Mouse (Mus musculus): ENCODE results near the gene Cir1.

The Cir1 gene

DNA sequence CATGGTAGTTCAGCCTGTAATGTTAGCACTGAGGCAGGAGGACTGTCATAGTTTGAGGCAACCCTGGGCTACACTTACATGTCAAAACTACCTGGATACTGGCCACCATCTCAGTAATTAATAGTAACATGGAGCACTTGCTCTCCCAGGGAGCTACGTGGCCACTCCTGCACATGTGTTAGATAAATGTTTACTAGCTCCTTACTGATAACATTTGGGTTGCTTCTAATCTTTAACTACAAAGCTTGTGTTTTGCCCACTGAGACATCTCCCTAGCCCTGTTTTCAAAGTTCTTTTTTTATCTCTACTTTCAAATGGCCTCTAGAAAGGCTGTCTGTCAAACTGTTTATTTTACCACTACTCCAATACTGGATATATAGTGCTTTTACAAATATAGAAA is 10.5 kb downstream of the Cir1 start:
- in situ Hi-C loops (cut with MboI) = no loop called here

DNA sequence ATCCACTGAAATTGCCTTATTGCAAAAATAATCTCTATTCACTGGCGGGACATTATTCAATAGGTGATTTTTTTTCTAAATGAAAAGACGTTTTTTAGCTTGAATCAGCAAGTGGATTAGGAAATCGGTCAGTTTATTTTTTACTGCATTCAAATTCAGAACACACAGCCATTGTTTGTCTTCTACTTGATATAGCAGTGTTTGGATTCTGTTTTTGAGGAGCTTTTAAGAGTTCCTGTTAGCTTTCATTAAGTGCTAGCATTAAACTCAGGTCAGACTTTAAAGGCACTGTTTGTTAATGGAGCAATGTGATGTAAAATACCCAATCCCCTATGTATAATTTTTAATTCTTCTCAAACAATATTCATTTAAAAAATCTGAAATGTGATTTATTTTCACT is 13.7 kb downstream of the Cir1 start:
- in situ Hi-C loops (cut with MboI) = no loop called here

DNA sequence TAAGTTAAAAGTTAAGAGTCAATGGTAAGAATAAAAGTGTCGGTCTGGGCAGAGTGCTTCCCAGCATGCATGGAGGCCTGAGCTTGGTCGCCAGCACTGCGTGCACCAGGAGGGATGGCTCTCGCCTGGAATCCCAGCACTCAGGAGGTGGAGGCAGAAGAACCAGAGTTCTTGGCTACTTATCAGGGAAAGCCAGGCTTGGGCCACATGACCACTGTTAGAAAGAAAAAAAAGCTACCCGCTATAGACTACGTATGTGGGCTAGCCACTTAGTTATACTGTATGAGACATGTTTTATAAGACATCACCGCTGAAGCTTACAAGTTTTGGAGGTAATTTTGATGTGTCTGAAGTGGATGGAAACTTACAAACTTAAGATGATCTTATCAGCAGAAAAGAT is 14.3 kb downstream of the Cir1 start:
- in situ Hi-C loops (cut with MboI) = no loop called here

DNA sequence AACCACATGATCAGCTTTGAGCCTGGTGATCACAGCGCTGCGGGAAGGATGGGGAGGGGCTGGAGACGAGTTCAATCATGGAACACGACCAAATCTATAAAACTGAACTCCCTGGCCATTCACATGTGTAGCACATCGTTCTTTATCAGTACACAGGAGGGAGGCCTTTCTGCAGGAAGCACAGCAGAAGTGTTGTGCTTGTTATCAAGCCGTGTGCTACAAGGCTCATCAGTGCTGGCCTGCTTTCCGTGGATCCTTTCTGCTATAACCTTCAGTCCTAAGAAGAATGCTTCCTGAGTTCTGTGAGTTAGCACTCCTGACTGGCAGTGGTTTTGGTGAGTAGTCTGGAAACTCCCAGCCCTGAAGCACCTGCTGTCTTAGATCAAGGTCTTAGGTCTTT is 17.5 kb downstream of the Cir1 start:
- in situ Hi-C loops (cut with MboI) = no loop called here

DNA sequence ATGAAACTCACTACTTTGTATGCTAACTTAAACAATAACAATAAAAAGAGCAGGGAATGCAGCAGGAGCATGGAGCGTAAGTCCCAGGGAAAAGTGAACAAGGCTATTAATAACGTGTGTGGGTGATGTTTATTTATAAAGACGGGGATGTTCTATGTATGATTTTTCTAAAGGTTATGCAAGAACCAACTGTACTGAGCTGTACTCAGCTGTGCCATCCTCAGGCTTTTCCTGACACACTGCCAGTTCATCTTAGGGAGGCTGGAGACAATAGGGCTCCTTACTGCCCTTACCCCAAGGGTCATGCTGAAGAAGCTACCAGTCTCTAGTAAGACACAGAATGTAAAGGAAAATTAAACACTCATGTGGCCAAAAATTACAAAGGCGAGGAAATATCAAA is 21.4 kb downstream of the Cir1 start:
- in situ Hi-C loops (cut with MboI) = no loop called here

DNA sequence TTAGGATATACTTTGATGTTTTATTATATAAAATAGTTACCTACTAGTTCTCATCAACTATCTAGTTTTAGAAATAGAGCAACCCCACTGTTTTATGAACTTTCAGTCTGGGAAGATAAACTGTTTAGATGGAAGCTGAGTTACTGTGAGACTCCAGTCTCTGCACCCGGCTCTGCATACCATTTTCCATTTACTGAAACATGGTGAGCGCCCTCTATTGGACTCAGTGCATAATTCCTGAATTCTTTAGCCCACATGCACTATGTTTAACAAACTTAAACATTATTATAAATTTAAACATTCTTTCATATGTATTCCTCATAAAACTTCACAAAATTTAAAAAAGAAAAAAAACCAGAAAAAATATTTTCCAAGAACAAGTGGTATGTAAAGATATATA is 26.9 kb downstream of the Cir1 start:
- in situ Hi-C loops (cut with MboI) = no loop called here

DNA sequence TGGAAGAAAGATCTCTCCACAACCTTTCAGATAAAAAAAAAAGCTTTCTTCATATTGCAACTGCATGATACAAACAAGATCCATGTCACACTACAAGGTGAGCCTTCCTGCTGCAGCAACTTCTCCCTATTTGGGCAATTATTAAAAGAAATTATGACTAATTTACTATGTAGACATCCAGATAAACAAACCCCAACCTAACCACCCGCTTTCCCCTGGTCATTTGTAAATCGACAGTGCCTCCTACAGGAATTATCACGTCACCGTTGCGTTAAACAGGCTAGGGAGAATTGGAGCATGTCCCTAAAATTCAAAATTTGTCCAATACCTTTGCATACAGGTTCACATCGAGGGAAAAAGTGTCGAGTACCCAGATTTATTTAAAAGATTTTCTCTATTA is 30.8 kb downstream of the Cir1 start:
- in situ Hi-C loops (cut with MboI) = no loop called here

DNA sequence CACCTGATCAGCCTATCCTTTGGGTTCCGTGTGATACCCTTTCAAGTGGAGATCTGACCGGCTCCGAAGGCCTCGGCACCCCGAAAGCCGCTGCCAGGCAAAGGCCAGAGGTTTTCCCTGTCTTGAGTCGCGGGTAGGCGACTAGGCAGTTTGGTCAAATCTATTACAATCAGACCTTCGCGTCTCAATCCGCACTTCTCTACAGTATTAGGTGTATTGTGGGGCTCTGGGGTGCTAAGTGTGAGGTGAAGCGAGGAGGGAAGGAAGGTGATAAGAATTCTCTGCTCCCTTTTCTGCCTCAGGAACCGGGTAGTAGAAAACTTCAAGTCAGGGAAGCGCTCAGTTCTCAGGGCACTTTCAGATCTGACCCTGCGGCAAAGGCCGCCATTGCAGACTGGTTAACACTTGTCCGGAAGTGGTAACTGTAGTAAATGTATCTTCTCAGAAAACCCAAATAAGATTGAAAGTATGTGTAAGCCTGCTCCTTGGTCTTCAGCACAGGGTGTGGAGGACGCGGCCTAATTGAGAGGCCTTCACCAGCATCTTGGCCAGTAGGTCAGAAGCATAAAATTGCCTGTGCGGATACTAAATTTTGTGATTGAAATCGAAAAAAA is 31.3 kb downstream of the Cir1 start:
- in situ Hi-C loops (cut with MboI) = no loop called here

DNA sequence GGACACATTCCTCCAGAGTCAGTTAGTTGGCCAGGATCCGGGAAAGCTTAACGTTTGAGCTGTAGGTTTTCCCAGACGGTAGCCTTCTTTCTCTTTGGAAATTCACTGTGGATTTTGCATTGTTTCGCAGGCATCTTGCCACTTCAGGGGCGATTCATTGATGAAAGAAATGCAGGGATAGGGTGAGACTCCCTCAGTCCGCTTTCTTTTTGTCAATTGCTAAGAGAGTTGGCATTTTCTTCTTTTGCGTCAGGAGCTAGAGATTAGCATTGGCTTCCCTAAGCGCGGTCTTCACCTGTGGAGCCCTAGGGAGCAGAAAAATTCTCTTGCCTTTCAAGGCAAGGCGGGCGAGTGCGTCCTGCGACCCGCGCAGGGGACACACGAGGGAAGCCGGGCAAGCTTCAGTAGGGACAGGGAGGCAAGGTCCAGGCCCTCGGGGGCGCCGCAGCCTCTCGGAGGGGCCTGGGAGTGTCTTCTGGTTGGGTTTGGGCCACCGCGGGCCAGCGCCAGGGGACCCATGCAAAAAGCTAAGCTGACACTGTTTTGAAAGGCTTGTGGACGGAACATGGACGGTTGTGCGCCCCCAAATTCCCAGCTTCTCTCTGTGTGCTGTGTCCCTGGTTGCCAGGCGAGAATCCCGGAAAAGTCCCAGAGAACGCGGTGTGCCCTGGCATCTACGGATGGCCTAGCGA is 32.0 kb downstream of the Cir1 start:
- in situ Hi-C loops (cut with MboI) = no loop called here

DNA sequence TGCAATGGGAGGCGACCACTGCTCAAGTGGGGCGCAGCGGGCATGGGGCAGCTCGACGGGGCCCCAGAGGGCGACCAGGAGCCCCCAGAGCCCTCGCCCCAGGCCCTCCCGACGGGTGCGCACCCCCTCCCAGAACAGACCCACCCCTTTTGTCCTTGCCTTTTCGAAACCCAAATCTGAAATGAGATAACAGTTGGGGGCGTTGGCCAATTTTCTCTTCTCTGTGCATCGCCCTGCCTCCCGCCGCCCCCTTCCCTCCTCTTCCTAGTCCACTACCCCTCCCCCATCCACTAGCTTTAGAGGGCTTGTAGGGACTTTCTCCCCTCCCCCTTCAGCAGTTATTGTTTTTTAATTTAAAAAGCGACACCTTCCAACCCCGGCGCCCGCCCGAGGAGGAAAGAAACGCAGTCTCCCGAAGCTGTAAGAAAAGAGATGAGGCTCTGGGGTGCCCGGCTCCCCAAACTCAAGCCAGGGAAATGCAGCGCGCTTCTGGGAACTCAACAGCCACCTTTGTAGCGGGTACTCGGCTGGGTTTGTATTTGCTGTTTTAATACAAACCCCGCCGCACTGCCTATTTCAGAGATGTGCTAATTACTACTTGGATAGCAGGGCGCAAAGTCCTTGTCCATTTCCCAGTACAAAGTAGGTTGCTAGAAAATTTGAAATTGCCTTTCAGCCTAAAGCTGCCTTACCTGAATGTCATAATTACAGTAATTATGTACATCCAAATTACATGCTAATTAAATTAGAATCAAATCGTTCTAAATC is 33.0 kb downstream of the Cir1 start:
- in situ Hi-C loops (cut with MboI) = no loop called here

DNA sequence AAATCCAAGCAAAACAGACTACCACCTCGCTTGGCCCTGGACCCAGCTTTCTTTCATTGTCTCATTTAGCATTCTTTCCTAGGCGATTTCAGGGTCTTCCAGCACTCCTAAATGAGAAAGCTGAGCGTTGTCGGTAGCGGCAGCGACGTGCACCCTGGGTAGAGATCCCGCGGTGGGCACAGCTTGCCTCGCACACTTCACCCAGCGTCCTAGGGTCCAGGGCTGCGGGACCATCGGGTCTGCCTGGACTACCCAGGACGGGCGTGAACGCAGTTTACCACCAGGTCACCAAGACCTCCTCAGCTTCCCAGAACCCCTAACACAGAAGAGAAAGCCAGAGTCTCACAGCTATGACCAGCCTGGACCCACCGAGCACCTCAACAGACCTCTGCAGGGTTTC is 33.6 kb downstream of the Cir1 start:
- in situ Hi-C loops (cut with MboI) = no loop called here

DNA sequence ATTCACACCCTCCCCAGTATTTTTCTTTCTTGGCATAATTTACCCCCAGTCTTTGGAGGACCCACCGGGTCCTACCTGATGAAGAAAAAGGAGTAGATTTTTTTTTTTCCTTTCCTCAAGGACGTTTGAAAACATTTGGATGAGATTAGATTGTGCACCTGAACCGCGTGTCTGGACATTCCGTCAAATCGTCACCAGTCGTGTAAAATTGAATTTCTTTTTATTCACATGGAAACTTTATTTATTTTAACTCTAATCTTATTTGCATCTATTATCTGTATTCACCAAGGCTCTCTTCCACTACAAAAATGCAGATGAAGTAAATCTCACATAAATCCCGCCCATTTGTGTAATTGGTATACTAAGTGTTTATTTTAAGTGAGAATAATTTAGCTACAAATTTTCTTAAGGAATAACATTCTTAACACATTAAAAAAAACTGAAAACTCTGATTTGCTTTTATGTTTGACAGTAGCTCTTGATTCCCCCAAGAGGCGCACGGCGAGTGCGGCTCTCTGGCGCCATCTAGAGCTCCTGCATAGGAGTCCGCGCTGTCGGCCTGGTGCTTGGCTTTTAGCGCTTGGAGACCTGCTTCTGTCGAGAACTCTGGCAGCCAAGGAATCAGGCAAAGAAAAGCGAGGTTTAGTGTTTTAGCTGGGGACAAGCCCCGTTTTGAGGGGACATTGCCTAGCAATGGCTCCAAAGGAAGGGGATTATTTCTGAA is 34.2 kb downstream of the Cir1 start:
- in situ Hi-C loops (cut with MboI) = no loop called here

DNA sequence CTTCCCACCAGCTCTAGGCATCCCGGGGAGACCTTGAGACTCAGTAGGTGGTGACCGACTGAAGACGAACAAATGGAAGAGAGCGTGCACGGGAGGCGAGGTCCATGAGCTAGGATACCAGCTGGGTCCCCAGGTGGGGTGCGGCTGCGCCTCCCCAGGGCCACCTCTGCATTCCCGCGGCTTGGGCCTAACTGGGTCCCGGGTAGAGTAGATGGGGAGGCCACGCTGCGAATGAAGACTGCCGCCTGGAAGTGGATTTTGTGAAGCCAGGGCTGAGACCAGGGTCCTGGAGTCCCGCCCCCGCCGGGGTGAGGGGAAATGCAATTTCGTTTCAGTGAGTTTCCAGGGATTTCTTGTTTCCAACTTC is 34.8 kb downstream of the Cir1 start:
- in situ Hi-C loops (cut with MboI) = no loop called here

DNA sequence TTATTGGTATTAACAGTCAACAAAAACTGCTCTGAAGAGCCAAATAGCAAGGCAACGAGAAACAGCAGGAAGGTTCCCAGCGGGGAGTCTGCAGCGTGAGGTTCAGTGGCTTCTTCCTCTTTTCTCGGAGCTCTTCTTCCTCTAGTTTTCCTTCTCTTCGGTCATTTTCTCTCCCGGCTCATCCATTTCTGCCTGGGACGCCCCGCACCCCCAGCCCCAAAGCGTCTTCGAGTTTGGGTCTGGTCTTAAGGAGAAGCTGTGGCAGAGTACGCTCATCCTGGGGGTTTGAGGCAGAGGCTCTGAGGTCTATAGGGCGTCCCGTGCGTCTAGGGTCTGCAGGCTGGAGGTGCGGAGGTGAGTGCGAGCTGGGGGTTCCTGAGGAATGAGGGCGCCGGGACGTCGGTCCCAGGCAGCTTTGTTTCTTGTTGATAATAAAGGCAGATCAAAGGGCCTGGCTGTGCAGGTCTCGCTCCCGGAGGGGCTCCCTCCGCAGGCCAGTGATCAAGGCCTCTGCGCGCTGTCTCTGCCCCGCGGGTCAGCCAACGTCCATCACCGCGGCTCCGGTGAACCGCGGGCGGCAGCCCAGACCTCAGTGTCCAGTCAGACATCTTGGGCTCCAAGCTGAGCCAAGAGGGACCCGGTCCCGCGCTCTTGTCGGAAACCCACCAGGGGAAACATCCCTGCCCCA is 35.3 kb downstream of the Cir1 start:
- in situ Hi-C loops (cut with MboI) = no loop called here

DNA sequence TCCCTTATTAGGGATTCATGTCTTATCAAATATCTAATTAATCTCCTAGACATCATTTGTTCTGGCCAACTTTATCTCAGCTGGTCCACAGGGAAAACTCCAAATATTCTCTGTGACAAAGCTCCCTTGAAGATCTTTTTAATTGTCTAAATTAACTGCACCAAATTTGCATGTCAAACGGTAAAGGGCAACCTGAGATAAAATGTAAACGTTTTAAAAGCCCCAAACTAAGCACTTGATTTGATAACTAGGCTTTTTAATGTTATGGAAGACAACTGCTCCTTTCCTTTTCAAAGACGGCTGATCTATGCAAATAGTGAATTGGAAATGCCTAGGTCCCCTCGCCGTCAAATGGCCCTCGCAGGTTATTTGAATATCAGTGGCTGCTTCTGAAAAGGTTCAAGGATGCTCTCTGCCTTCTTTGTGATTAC is 36.3 kb downstream of the Cir1 start:
- in situ Hi-C loops (cut with MboI) = no loop called here

DNA sequence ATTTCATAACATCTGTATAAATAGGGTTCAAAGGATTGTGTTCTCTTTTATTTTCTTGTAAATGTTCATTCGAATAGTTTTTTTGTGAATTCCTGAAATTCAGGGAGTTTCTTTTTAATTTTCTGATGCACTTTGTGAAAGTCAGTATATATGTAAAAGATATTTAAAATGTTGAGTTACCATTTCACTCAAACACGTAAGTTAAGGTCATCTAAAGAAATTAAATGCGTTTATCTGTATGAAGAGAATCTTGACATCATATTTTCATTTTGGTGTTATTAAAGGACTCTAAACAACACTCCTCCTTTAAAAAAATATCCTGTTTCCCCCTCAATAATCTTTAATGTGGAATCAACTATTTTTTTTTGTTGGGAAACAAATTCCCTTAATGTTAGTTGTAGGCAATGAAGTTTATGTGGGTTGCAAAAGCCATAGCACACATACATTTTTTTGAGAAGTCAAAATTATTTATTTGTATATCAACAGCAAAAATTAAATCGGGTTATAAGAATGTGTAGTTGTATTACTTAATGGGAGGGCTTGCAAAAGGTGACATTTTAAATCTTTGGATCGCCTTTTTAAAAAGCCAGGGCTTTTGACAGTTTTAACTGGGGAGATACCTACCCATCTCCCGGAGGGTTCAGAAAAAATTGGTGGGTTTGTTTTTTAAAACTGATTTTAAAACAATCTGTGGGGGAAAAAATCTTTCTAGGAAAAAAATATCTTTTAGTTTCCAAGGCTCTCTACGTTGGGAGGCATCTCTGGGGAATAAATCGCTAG is 37.0 kb downstream of the Cir1 start:
- in situ Hi-C loops (cut with MboI) = no loop called here

DNA sequence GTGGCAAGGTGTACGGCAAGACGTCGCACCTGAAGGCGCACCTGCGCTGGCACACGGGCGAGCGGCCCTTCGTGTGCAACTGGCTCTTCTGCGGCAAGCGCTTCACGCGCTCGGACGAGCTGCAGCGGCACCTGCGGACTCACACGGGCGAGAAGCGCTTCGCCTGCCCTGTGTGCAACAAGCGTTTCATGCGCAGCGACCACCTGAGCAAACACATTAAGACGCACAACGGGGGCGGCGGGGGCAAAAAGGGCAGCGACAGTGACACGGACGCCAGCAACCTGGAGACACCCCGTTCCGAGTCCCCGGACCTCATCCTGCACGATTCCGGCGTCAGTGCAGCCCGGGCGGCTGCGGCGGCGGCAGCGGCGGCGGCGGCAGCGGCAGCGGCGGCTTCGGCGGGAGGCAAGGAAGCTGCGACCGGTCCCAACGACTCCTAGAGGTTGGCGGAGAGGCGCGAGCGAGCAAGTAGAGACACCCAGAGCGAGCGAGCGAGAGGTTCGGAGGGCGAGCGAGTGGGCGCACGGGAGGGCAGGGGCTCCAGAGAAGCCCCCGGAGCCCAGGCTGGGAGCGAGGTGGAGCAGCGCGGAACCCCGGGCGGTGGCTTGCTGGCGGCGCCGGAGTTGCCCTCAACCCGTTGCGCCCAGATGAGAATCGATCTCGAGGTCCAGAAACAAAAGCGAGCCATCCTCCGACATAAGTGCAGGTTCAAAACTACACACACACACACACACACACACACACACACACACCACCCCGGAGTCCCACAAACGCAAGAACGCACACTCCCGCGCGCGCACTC is 38.2 kb downstream of the Cir1 start:
- in situ Hi-C loops (cut with MboI) = no loop called here

DNA sequence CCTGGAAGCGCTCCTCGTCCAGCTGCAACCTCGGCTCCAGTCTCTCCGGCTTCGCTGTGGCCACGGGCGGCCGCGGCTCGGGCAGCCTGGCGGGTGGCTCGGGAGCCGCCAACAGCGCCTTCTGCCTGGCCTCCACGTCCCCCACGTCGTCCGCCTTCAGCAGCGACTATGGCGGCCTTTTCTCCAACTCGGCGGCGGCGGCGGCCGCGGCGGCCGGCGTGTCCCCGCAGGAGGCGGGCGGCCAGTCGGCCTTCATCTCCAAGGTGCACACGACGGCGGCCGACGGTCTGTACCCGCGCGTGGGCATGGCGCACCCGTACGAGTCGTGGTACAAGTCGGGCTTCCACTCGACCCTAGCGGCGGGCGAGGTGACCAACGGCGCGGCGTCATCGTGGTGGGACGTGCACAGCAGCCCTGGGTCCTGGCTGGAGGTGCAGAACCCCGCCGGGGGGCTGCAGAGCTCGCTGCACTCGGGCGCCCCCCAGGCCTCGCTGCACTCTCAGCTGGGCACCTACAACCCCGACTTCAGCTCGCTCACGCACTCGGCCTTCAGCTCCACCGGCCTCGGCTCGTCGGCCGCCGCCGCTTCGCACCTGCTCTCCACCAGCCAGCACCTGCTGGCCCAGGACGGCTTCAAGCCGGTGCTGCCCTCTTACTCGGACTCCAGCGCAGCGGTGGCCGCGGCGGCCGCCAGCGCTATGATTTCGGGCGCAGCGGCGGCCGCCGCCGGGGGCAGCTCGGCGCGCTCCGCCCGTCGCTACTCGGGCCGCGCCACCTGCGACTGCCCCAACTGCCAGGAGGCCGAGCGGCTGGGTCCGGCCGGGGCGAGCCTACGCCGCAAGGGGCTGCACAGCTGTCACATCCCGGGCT is 39.0 kb downstream of the Cir1 start:
- in situ Hi-C loops (cut with MboI) = no loop called here

All from mature B cell (primary cell).